Mouse (Mus musculus): ENCODE data around the gene Plk5.

DNA sequence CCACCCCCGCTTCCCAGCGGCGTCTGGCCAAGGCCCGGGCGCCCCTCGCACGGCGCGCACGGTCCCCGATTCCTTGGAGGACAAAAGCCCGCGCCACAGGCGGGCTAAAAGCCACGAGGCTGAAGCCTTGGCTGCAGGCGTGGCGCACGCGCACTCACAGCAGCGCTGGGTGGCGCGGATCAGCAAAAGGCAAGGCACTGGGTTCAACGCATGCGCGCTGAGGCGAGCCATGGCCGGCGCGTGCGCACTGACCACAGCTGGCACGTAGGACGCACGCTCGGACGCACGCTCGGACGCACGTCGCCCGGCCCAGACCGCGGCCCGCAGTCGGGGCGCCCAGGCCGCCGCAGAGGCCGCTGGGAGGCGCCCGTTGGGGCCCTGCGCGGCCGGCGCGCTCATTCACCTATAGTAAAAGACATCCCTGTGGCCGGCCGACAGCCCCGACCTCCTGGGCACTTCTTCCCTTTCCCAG, 42.5 kb downstream of the Plk5 start:
- TF ChIP-seq EP300 (IDR thresholded peaks at IDR 0.05; ENCODE audit: insufficient read depth, low read depth, low read length) (no peak), CTCF (IDR thresholded peaks at IDR 0.05; ENCODE audit: low read depth, low read length) (no peak), POLR2A (IDR thresholded peaks at IDR 0.05; ENCODE audit: insufficient read depth, low read length) (no peak)

All from ES-Bruce4 (cell line).